Mouse (Mus musculus): ENCODE measurements around the gene Itgb4. TPM values are rescaled to one million over a fixed set of nuclear protein-coding genes. Genes with fewer than 3 reads are reported as not detected.
A peak's percentile ranks its signal among the peaks of the same experiment; 100 is the strongest.

Gene Itgb4
- total and polyA plus RNA-seq, 3 experiments = 2.6 to 3.1 (median 2.9) TPM

GRCm38 (mm10) chr11:116049610-116050009 lies 75.1 kb downstream of the Itgb4 start:
- no peaks in the 10 kb centered on the region; the same call in none of the 2 replicates for H3K79me2 ChIP-seq (replicated peaks; ENCODE audit: control insufficient read depth, insufficient read depth, low read length)
- no peak for TF ChIP-seq EP300 (IDR thresholded peaks at IDR 0.05; ENCODE audit: insufficient read depth, low read depth, low read length)
- no peak for TF ChIP-seq CTCF (IDR thresholded peaks at IDR 0.05)
- TF ChIP-seq POLR2A (IDR thresholded peaks at IDR 0.05; ENCODE audit: insufficient read depth, low read depth, low read length) = no peak
- intact Hi-C loops (cut with DNase I) = no loop called here
- no peaks in the 10 kb centered on the region for H3K4me1 ChIP-seq (ENCODE audit: control insufficient read depth, insufficient read depth, low read length)
- no peak for DNase-seq
- H3K36me3 ChIP-seq (ENCODE audit: control insufficient read depth, insufficient read depth, low read length) = no peaks in the 10 kb centered on the region
- 81% methylated on average over 2 of the region's 2 CpGs for WGBS
- no peak overlapping the region for H3K4me3 ChIP-seq
- H3K27ac ChIP-seq = no peak overlapping the region
- H3K27me3 ChIP-seq (ENCODE audit: control insufficient read depth, insufficient read depth, low read length) = no peaks in the 10 kb centered on the region
- H3K9ac ChIP-seq (ENCODE audit: low read depth, low read length) = no peak overlapping the region

- H3K27me3 ChIP-seq (ENCODE audit: control insufficient read depth, insufficient read depth, low read length) = no peaks in the 10 kb centered on the region
- 75% methylated on average over 4 of the region's 4 CpGs for WGBS
- TF ChIP-seq POLR2A (IDR thresholded peaks at IDR 0.05; ENCODE audit: insufficient read depth, low read depth, low read length) = no peak
- intact Hi-C loops (cut with DNase I) = no loop called here
- no peak for DNase-seq
- no peaks in the 10 kb centered on the region for H3K4me1 ChIP-seq (ENCODE audit: control insufficient read depth, insufficient read depth, low read length)
- no peak overlapping the region for H3K9ac ChIP-seq (ENCODE audit: low read depth, low read length)
- H3K27ac ChIP-seq = no peak overlapping the region
- no peaks in the 10 kb centered on the region for H3K36me3 ChIP-seq (ENCODE audit: control insufficient read depth, insufficient read depth, low read length)
- H3K4me3 ChIP-seq = no peak overlapping the region
- H3K79me2 ChIP-seq (replicated peaks; ENCODE audit: control insufficient read depth, insufficient read depth, low read length) = no peaks in the 10 kb centered on the region; the same call in none of the 2 replicates
Observed at GRCm38 (mm10) chr11:116050196-116050595, 75.7 kb downstream of the Itgb4 start.

GRCm38 (mm10) chr11:116053510-116054229 lies 79.2 kb downstream of the Itgb4 start:
- DNase-seq = no peak
- no peak overlapping the region for H3K9ac ChIP-seq (ENCODE audit: low read depth, low read length)
- no peaks in the 10 kb centered on the region for H3K36me3 ChIP-seq (ENCODE audit: control insufficient read depth, insufficient read depth, low read length)
- H3K27ac ChIP-seq = no peak overlapping the region
- H3K4me3 ChIP-seq = no peak overlapping the region
- no peaks in the 10 kb centered on the region for H3K79me2 ChIP-seq (replicated peaks; ENCODE audit: control insufficient read depth, insufficient read depth, low read length)
- H3K27me3 ChIP-seq (ENCODE audit: control insufficient read depth, insufficient read depth, low read length) = no peaks in the 10 kb centered on the region
- no peak for TF ChIP-seq CTCF (IDR thresholded peaks at IDR 0.05)
- TF ChIP-seq EP300 (IDR thresholded peaks at IDR 0.05; ENCODE audit: insufficient read depth, low read depth, low read length) = no peak
- TF ChIP-seq POLR2A (IDR thresholded peaks at IDR 0.05; ENCODE audit: insufficient read depth, low read depth, low read length) = no peak
- WGBS = 86% methylated on average over 9 of the region's 9 CpGs
- no peaks in the 10 kb centered on the region; the same call in 1 of the 2 replicates for H3K4me1 ChIP-seq (ENCODE audit: control insufficient read depth, insufficient read depth, low read length)
- intact Hi-C loops (cut with DNase I) = no loop called here

- no peak overlapping the region for H3K9ac ChIP-seq (ENCODE audit: low read depth, low read length)
- no peak for DNase-seq
- TF ChIP-seq EP300 (IDR thresholded peaks at IDR 0.05; ENCODE audit: insufficient read depth, low read depth, low read length) = no peak
- TF ChIP-seq CTCF (IDR thresholded peaks at IDR 0.05) = no peak
- TF ChIP-seq POLR2A (IDR thresholded peaks at IDR 0.05; ENCODE audit: insufficient read depth, low read depth, low read length) = no peak
- H3K79me2 ChIP-seq (replicated peaks; ENCODE audit: control insufficient read depth, insufficient read depth, low read length) = no peaks in the 10 kb centered on the region
- no peak overlapping the region for H3K4me3 ChIP-seq
- H3K27ac ChIP-seq = no peak overlapping the region
- H3K36me3 ChIP-seq (ENCODE audit: control insufficient read depth, insufficient read depth, low read length) = no peaks in the 10 kb centered on the region
- intact Hi-C loops (cut with DNase I) = no loop called here
- WGBS = 80% methylated on average over 11 of the region's 11 CpGs
- no peaks in the 10 kb centered on the region; the same call in 1 of the 2 replicates for H3K4me1 ChIP-seq (ENCODE audit: control insufficient read depth, insufficient read depth, low read length)
- no peaks in the 10 kb centered on the region for H3K27me3 ChIP-seq (ENCODE audit: control insufficient read depth, insufficient read depth, low read length)
Observed at GRCm38 (mm10) chr11:116055873-116056272, 81.4 kb downstream of the Itgb4 start.

- peak in 1 of 2 experiments; percentile 34 for DNase-seq
- no peak overlapping the region for H3K27ac ChIP-seq
- TF ChIP-seq CTCF (IDR thresholded peaks at IDR 0.05) = no peak
- TF ChIP-seq POLR2A (IDR thresholded peaks at IDR 0.05; ENCODE audit: insufficient read depth, low read depth, low read length) = no peak
- no peak for TF ChIP-seq EP300 (IDR thresholded peaks at IDR 0.05; ENCODE audit: insufficient read depth, low read depth, low read length)
- H3K27me3 ChIP-seq (ENCODE audit: control insufficient read depth, insufficient read depth, low read length) = no peaks in the 10 kb centered on the region
- no peak overlapping the region for H3K9ac ChIP-seq (ENCODE audit: low read depth, low read length)
- H3K4me3 ChIP-seq = no peak overlapping the region
- H3K4me1 ChIP-seq (ENCODE audit: control insufficient read depth, insufficient read depth, low read length) = no peaks in the 10 kb centered on the region; the same call in 1 of the 2 replicates
- no peaks in the 10 kb centered on the region for H3K36me3 ChIP-seq (ENCODE audit: control insufficient read depth, insufficient read depth, low read length)
- H3K79me2 ChIP-seq (replicated peaks; ENCODE audit: control insufficient read depth, insufficient read depth, low read length) = no peaks in the 10 kb centered on the region
- intact Hi-C loops (cut with DNase I) = no loop called here
- WGBS = 46% methylated on average over 4 of the region's 4 CpGs
Observed at GRCm38 (mm10) chr11:116057237-116057881, 82.8 kb downstream of the Itgb4 start.

Other genes starting within 250 kb of the Itgb4 start
- 100 to 1,000 TPM in 1 of 2 experiments, 10 to 100 TPM in 1; 99.5 to 103 TPM for gene Tmem94, start 209.3 kb upstream of the Itgb4 start, total RNA-seq (2021)
- 125 and 135 TPM in 2 replicates for gene Tmem94, start 209.3 kb upstream of the Itgb4 start, polyA plus RNA-seq (2012; rRNA removed)
- gene Caskin2, start 161.1 kb upstream of the Itgb4 start, total RNA-seq (2021) = 10 to 100 TPM; 40.5 to 43.8 TPM
- gene Caskin2, start 161.1 kb upstream of the Itgb4 start, polyA plus RNA-seq (2012; rRNA removed) = 38.5 TPM in 2 replicates
- gene Tsen54, start 160.0 kb upstream of the Itgb4 start, total RNA-seq (2021) = 1 to 10 TPM; 7.2 to 9.3 TPM
- gene Tsen54, start 160.0 kb upstream of the Itgb4 start, polyA plus RNA-seq (2012; rRNA removed) = 15.9 and 16.3 TPM in 2 replicates
- gene Llgl2, start 150.7 kb upstream of the Itgb4 start, total RNA-seq (2021) = 10 to 100 TPM; 18.4 to 20.3 TPM
- 19.4 and 20.2 TPM in 2 replicates for gene Llgl2, start 150.7 kb upstream of the Itgb4 start, polyA plus RNA-seq (2012; rRNA removed)
- under 1 TPM in 1 of 2 experiments, not detected in 1; 0.05 TPM for gene Myo15b, start 116.3 kb upstream of the Itgb4 start, total RNA-seq (2021)
- gene Myo15b, start 116.3 kb upstream of the Itgb4 start, polyA plus RNA-seq (2012; rRNA removed) = 0.20 and 0.29 TPM in 2 replicates
- 10 to 100 TPM; 10.2 to 17.8 TPM for gene Smim5, start 74.7 kb upstream of the Itgb4 start, total RNA-seq (2021)
- gene Smim5, start 74.7 kb upstream of the Itgb4 start, polyA plus RNA-seq (2012; rRNA removed) = 21.8 and 32.8 TPM in 2 replicates
- gene Smim6, start 62.7 kb upstream of the Itgb4 start, total RNA-seq (2021) = not detected
- gene Smim6, start 62.7 kb upstream of the Itgb4 start, polyA plus RNA-seq (2012; rRNA removed) = 0.29 and 0.35 TPM in 2 replicates
- gene Sap30bp, start 41.4 kb upstream of the Itgb4 start, total RNA-seq (2021) = 10 to 100 TPM; 16.4 to 18.1 TPM
- 9.1 and 10.8 TPM in 2 replicates for gene Sap30bp, start 41.4 kb upstream of the Itgb4 start, polyA plus RNA-seq (2012; rRNA removed)
- gene Recql5, start 41.2 kb upstream of the Itgb4 start, total RNA-seq (2021) = 1 to 10 TPM; 6.8 to 7.4 TPM
- gene Recql5, start 41.2 kb upstream of the Itgb4 start, polyA plus RNA-seq (2012; rRNA removed) = 10.2 and 12.2 TPM in 2 replicates
- 10 to 100 TPM; 14.5 to 14.7 TPM for gene Galk1, start 38.0 kb downstream of the Itgb4 start, total RNA-seq (2021)
- 14.6 and 16.4 TPM in 2 replicates for gene Galk1, start 38.0 kb downstream of the Itgb4 start, polyA plus RNA-seq (2012; rRNA removed)
- gene H3f3b, start 53.3 kb downstream of the Itgb4 start, total RNA-seq (2021) = 100 to 1,000 TPM; 105 to 128 TPM
- 67.5 and 82.1 TPM in 2 replicates for gene H3f3b, start 53.3 kb downstream of the Itgb4 start, polyA plus RNA-seq (2012; rRNA removed)
- gene Unk, start 55.6 kb downstream of the Itgb4 start, total RNA-seq (2021) = 1 to 10 TPM; 7.1 to 7.9 TPM
- gene Unk, start 55.6 kb downstream of the Itgb4 start, polyA plus RNA-seq (2012; rRNA removed) = 16.5 and 20.4 TPM in 2 replicates
- 1 to 10 TPM in 1 of 2 experiments, under 1 TPM in 1; 0.55 to 1.5 TPM for gene Unc13d, start 103.3 kb downstream of the Itgb4 start, total RNA-seq (2021)
- 1.1 and 1.7 TPM in 2 replicates for gene Unc13d, start 103.3 kb downstream of the Itgb4 start, polyA plus RNA-seq (2012; rRNA removed)
- 100 to 1,000 TPM in 1 of 2 experiments, 10 to 100 TPM in 1; 91.0 to 108 TPM for gene Wbp2, start 112.3 kb downstream of the Itgb4 start, total RNA-seq (2021)
- gene Wbp2, start 112.3 kb downstream of the Itgb4 start, polyA plus RNA-seq (2012; rRNA removed) = 151 and 176 TPM in 2 replicates
- gene Trim47, start 152.5 kb downstream of the Itgb4 start, total RNA-seq (2021) = 10 to 100 TPM; 23.1 to 28.2 TPM
- 23.7 and 29.5 TPM in 2 replicates for gene Trim47, start 152.5 kb downstream of the Itgb4 start, polyA plus RNA-seq (2012; rRNA removed)
- 1 to 10 TPM; 6.1 to 8.6 TPM for gene Trim65, start 156.4 kb downstream of the Itgb4 start, total RNA-seq (2021)
- 8.8 and 10.8 TPM in 2 replicates for gene Trim65, start 156.4 kb downstream of the Itgb4 start, polyA plus RNA-seq (2012; rRNA removed)
- gene Mrpl38, start 164.2 kb downstream of the Itgb4 start, total RNA-seq (2021) = 10 to 100 TPM; 56.8 to 59.7 TPM
- gene Mrpl38, start 164.2 kb downstream of the Itgb4 start, polyA plus RNA-seq (2012; rRNA removed) = 42.1 and 55.5 TPM in 2 replicates
- 10 to 100 TPM; 14.8 to 15.0 TPM for gene Fbf1, start 193.5 kb downstream of the Itgb4 start, total RNA-seq (2021)
- 11.8 and 17.6 TPM in 2 replicates for gene Fbf1, start 193.5 kb downstream of the Itgb4 start, polyA plus RNA-seq (2012; rRNA removed)
- 10 to 100 TPM in 1 of 2 experiments, 1 to 10 TPM in 1; 9.1 to 12.8 TPM for gene Ten1, start 224.1 kb downstream of the Itgb4 start, total RNA-seq (2021)
- gene Ten1, start 224.1 kb downstream of the Itgb4 start, polyA plus RNA-seq (2012; rRNA removed) = 10.2 and 17.0 TPM in 2 replicates
- 100 to 1,000 TPM; 159 to 195 TPM for gene Acox1, start 224.3 kb downstream of the Itgb4 start, total RNA-seq (2021)
- 134 and 205 TPM in 2 replicates for gene Acox1, start 224.3 kb downstream of the Itgb4 start, polyA plus RNA-seq (2012; rRNA removed)